25 mouse cellular contexts compared by ENCODE assay signal in genomic region chr2:156314811-156315210, GRCm38 (mm10). TPM values are rescaled to one million over a fixed set of nuclear protein-coding genes. Genes with fewer than 3 reads are reported as not detected.
DNase-seq lines count a peak whose midpoint lies in the region; ATAC-seq and TF ChIP-seq lines count a peak whose summit lies in the region.
"Had no signal": no experiment of that assay in that cellular context is flagged by ENCODE, and none has a peak within 500 bp of the region (broad histone marks: within the 10 kb centered on the region; RNA-seq: fewer than 3 reads in every experiment).

No protein-coding gene starts in this region.

- H3K4me3 ChIP-seq in lung, postnatal 0 days (ENCODE audit: low read depth, low read length), result no peak overlapping the region
- no peak overlapping the region for H3K4me3 ChIP-seq in ES-E14 (ENCODE audit: insufficient read depth in 1 of 2, low read depth in 1 of 2, low read length in 2 of 2, poor library complexity in 1 of 2, severe bottlenecking in 1 of 2)
- H3K4me3 ChIP-seq in kidney, adult 2 months (ENCODE audit: insufficient read depth, low read depth, low read length), result no peak overlapping the region
- H3K4me3 ChIP-seq: embryonic facial prominence, embryonic 15.5 days; erythroblast, embryonic 14.5 days; forebrain, embryonic 10.5 days; forebrain, embryonic 15.5 days; gastrocnemius, adult 2 months; heart, embryonic 12.5 days; hindbrain, embryonic 10.5 days; hindbrain, embryonic 15.5 days had no signal

- in situ Hi-C loops in ES-E14 (cut with MboI; ENCODE audit: low sequenced_read_pairs in 2 of 2, unreplicated experiment in 2 of 2), result no loop called here

- H3K9me3 ChIP-seq in lung, postnatal 0 days (ENCODE audit: low read length), result no peaks in the 10 kb centered on the region
- no peaks in the 10 kb centered on the region for H3K9me3 ChIP-seq in ES-E14 (ENCODE audit: control insufficient read depth, insufficient read depth, low read depth, low read length)
- H3K9me3 ChIP-seq: embryonic facial prominence, embryonic 15.5 days; forebrain, embryonic 10.5 days; forebrain, embryonic 15.5 days; heart, embryonic 12.5 days; hindbrain, embryonic 10.5 days; hindbrain, embryonic 15.5 days had no signal

- 97% methylated on average over 6 of the region's 6 CpGs for WGBS in lung, postnatal 0 days
- WGBS in kidney, adult 2 months, result 97% methylated on average over 6 of the region's 6 CpGs

- H3K9ac ChIP-seq in lung, postnatal 0 days (replicated peaks; ENCODE audit: low read depth), result no peak overlapping the region
- H3K9ac ChIP-seq in ES-E14 (ENCODE audit: insufficient read depth, low read depth, low read length, poor library complexity, severe bottlenecking), result no peak overlapping the region
- H3K9ac ChIP-seq: embryonic facial prominence, embryonic 15.5 days; forebrain, embryonic 15.5 days; heart, embryonic 12.5 days; hindbrain, embryonic 15.5 days had no signal

- no peaks in the 10 kb centered on the region for H3K36me3 ChIP-seq in lung, postnatal 0 days (ENCODE audit: insufficient read depth, low read length)
- H3K36me3 ChIP-seq in ES-E14 (ENCODE audit: control insufficient read depth, insufficient read depth, low read length, poor library complexity, severe bottlenecking), result no peaks in the 10 kb centered on the region
- no peaks in the 10 kb centered on the region; the same call in 1 of the 2 replicates for H3K36me3 ChIP-seq in kidney, adult 2 months (ENCODE audit: control insufficient read depth, insufficient read depth, low read length)
- H3K36me3 ChIP-seq: embryonic facial prominence, embryonic 15.5 days had no signal

- 0 out of 2 replicates have a peak, but pooled peaks have one; percentile 6 for TF ChIP-seq CTCF in lung, postnatal 0 days (IDR thresholded peaks at IDR 0.05)
- no peak for TF ChIP-seq CTCF in kidney, adult 2 months (conservative IDR thresholded peaks at IDR 0.05; ENCODE audit: insufficient read depth, insufficient read length, low read depth, low read length)

- H3K4me2 ChIP-seq in lung, postnatal 0 days (replicated peaks; ENCODE audit: low read depth, low read length), result no peak overlapping the region
- H3K4me2 ChIP-seq: embryonic facial prominence, embryonic 15.5 days; forebrain, embryonic 15.5 days; heart, embryonic 12.5 days; hindbrain, embryonic 15.5 days had no signal

- peak; percentile 20 for DNase-seq in CD4-positive, CD25-positive, alpha-beta regulatory T cell, adult 2 months (ENCODE audit: low read depth, low spot score)
- DNase-seq in lung, postnatal 0 days (ENCODE audit: low spot score), result no peak
- DNase-seq in lung, postnatal 14 days, result no peak
- DNase-seq in ES-E14 (ENCODE audit: low read depth, low spot score), result peak; percentile 9
- peak; percentile 23 for DNase-seq in naive thymus-derived CD4-positive, alpha-beta T cell, adult 2 months (ENCODE audit: low read depth)
- DNase-seq in gastrocnemius, adult 18-20 months (ENCODE audit: low spot score), result no peak
- DNase-seq in kidney, adult 2 months, result no peak
- DNase-seq: adrenal gland, postnatal 10 days; B cell, adult 2 months; cerebellum, adult 11 months; cerebellum, adult 8-10 months; cerebellum, postnatal 14 days; embryo, embryonic 11 days; gastrocnemius, adult 2 months; gastrocnemius, postnatal 25 days had no signal

- 0 out of 2 replicates have a peak, but pooled peaks cover 3% of the 10 kb centered on the region for H3K4me1 ChIP-seq in lung, postnatal 0 days (ENCODE audit: insufficient read depth, low read depth, low read length)
- 0 out of 4 replicates have a peak, but pooled peaks cover 0 to 2% of the 10 kb centered on the region in 2 experiments for H3K4me1 ChIP-seq in ES-E14 (ENCODE audit: control insufficient read depth in 2 of 2, insufficient read depth in 2 of 2, low read length in 2 of 2, poor library complexity in 1 of 2)
- H3K4me1 ChIP-seq in kidney, adult 2 months (ENCODE audit: control insufficient read depth, insufficient read depth, low read length), result peaks cover 9% of the 10 kb centered on the region; the same call in 1 of the 2 replicates

- ATAC-seq in CD4-positive, CD25-positive, alpha-beta regulatory T cell, adult 4 months, result no peak
- ATAC-seq in lung, postnatal 0 days, result no peak
- ATAC-seq: forebrain, embryonic 15.5 days; inflammation-experienced regulatory T-cells, adult 6 months had no signal

- no peak overlapping the region for H3K27ac ChIP-seq in lung, postnatal 0 days (ENCODE audit: low read length)
- no peak overlapping the region for H3K27ac ChIP-seq in ES-E14 (ENCODE audit: insufficient read depth, low read depth, low read length, poor library complexity, severe bottlenecking)
- no peak overlapping the region for H3K27ac ChIP-seq in kidney, adult 2 months (ENCODE audit: insufficient read depth, low read depth, low read length)
- H3K27ac ChIP-seq: embryonic facial prominence, embryonic 15.5 days; forebrain, embryonic 10.5 days; forebrain, embryonic 15.5 days; gastrocnemius, adult 2 months; hindbrain, embryonic 10.5 days; hindbrain, embryonic 15.5 days had no signal

- no peaks in the 10 kb centered on the region for H3K27me3 ChIP-seq in lung, postnatal 0 days (replicated peaks; ENCODE audit: insufficient read depth, low read length)
- no peaks in the 10 kb centered on the region for H3K27me3 ChIP-seq in kidney, adult 2 months (replicated peaks; ENCODE audit: control insufficient read depth, insufficient read depth, low read length)
- H3K27me3 ChIP-seq: CH12.LX; embryonic facial prominence, embryonic 15.5 days; forebrain, embryonic 15.5 days; heart, embryonic 12.5 days; hindbrain, embryonic 15.5 days had no signal

- TF ChIP-seq EP300 in lung, postnatal 0 days (IDR thresholded peaks at IDR 0.05), result no peak

- no peak for TF ChIP-seq POLR2A in kidney, adult 2 months (IDR thresholded peaks at IDR 0.05; ENCODE audit: low read depth, low read length)

TF ChIP-seq in ES-E14, 5 proteins besides CTCF, POLR2A, EP300 and RAD21:
- TF ChIP-seq CHD2 (IDR thresholded peaks at IDR 0.05; ENCODE audit: low read depth, low read length), result no peak
- TF ChIP-seq MAFK (IDR thresholded peaks at IDR 0.05; ENCODE audit: insufficient read depth, low read depth, low read length), result no peak
- no peak for TF ChIP-seq HCFC1 (IDR thresholded peaks at IDR 0.05; ENCODE audit: borderline replicate concordance, insufficient read depth, low read length)
- TF ChIP-seq ZNF384 (IDR thresholded peaks at IDR 0.05; ENCODE audit: low read depth, low read length), result no peak
- no peak for TF ChIP-seq ZC3H11A (IDR thresholded peaks at IDR 0.05; ENCODE audit: borderline replicate concordance, low read depth, low read length)

RNA-seq across cellular contexts. Expression of gene Scand1, which starts 2.3 kb away (rescaled TPM):
- 1 to 10 TPM; 1.6 to 2.7 TPM for polyA plus RNA-seq in CD4-positive, CD25-positive, alpha-beta regulatory T cell, adult 4 months (2017; shearing (Covaris generic))
- 119 TPM in 2 replicates for polyA plus RNA-seq in lung, postnatal 0 days (2015; fragmentation: Nextera tagmentation; extraction: Ambion mirVana)
- 26.0 and 27.9 TPM in 2 replicates for total RNA-seq in ES-E14 (2012; rRNA removed)
- total RNA-seq in gastrocnemius, adult 18-20 months (2021), result 10 to 100 TPM; 64.7 to 64.8 TPM
- polyA plus RNA-seq in kidney, adult 2 months (2012; rRNA removed), result 154 and 230 TPM in 2 replicates

RNA-seq across cellular contexts. Expression of gene Cnbd2, which starts 2.7 kb away (rescaled TPM):
- polyA plus RNA-seq in CD4-positive, CD25-positive, alpha-beta regulatory T cell, adult 4 months (2017; shearing (Covaris generic)), result 1 to 10 TPM; 6.3 to 8.8 TPM
- 6.8 and 7.0 TPM in 2 replicates for polyA plus RNA-seq in lung, postnatal 0 days (2015; fragmentation: Nextera tagmentation; extraction: Ambion mirVana)
- 1.6 and 2.9 TPM in 2 replicates for total RNA-seq in ES-E14 (2012; rRNA removed)
- 1 to 10 TPM in 1 of 2 experiments, under 1 TPM in 1; 0.89 to 1.0 TPM for total RNA-seq in gastrocnemius, adult 18-20 months (2021)
- 2.5 and 2.8 TPM in 2 replicates for polyA plus RNA-seq in kidney, adult 2 months (2012; rRNA removed)
- polyA plus RNA-seq: erythroblast, embryonic 14.5 days had no signal

Comparison
In these comparisons a context has a peak if more than half of its experiments do, and no peak if none do; other contexts are left out.
1. DNase-seq: peak in CD4-positive, CD25-positive, alpha-beta regulatory T cell, adult 2 months (single experiment), ES-E14 (single experiment) and naive thymus-derived CD4-positive, alpha-beta T cell, adult 2 months (single experiment); none in lung, postnatal 0 days (single experiment), lung, postnatal 14 days (single experiment), gastrocnemius, adult 18-20 months (single experiment) and kidney, adult 2 months (single experiment).
2. RNA of gene Scand1, which starts 2.3 kb away (polyA plus RNA-seq): 154 to 230 TPM in kidney, adult 2 months and 119 TPM in lung, postnatal 0 days; 1.6 to 2.7 TPM in CD4-positive, CD25-positive, alpha-beta regulatory T cell, adult 4 months; every median in the first group is over 10 times any median in the second.